Mouse (Mus musculus) spleen, adult 2 months (tissue): Measurements from ENCODE around the gene Gm27029.

Experiments used
- CTCF ChIP-seq: fragments of 200-500 bp; IDR thresholded peaks from 2 replicates; pipeline ENCODE4 v1.5.1; 2011; ENCODE audit warnings: mild to moderate bottlenecking, inconsistent platforms; ENCODE audit not compliant: insufficient read depth, insufficient read length, insufficient replicate concordance; ENCODE audit errors: extremely low read depth
- POLR2A ChIP-seq: fragments of 200-500 bp; IDR thresholded peaks from 2 replicates; pipeline ENCODE4 v1.6.1; 2011; ENCODE audit warnings: low read depth, low read length, inconsistent platforms

DNA sequence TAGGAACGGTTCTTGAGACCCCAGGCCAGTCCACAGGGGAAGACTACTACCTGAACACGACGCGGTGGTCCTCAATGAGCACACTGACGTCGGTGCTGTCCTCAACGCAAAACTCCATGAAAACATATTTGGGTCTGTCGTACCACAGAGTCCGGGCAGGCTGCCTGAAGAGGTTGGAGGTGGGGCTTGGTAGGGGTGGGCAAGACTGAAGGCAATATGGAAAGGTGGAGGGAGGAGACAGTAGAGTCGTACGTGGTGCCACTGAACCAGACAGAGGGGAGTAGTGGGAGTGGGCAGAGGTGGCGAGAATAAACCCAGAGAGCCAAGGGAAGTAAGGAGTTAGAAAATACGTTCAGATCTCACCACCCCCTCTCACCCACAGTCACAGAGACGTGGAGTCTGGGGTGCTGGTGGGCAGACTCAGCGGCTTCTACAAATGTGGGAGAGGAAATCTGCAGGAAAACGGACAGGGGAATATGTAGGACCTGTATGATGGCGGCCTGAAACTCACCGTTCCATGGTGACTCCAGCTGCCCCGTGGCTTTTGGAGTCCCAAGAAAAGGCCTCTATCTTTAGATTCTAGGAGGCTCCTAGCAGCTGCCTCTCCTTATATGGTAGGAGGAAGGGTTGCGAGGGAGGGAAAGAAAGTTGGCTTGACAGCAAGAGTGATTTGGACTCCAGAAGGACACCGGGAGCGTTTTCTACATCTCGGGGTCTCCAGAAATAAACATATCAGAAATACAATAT lies at the start of gene Gm27029:
- TF ChIP-seq CTCF (no peak), POLR2A (no peak)
